Mouse (Mus musculus): ENCODE results near the gene Spem1. TPM values are rescaled to one million over a fixed set of nuclear protein-coding genes. Genes with fewer than 3 reads are reported as not detected.

The Spem1 gene
- polyA plus RNA-seq (2012; rRNA removed): 1.3 and 1.5 TPM in 2 replicates

DNA sequence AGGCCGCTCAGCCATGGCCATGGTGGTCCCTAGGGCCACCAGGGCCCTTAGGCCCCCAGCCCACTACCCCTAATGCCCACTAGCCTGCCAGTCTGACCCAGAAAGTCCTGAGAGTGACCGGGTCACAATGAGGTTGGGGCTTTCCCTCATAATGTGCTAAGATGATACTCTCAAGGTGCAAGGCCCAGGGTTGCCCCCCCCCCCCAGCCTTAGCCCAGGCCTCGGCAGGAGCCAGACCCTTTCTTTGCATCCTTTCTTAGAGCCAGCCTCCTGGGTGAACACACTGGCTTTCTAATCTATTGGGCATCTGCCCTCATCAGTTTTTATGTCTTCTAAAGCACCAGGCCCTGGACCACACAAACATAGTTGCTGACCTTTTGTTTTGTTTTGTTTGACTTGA, at the start of gene Spem1:
Gene Spem1, minus strand, starts transcription at position 101 of the 400 bp plus-strand sequence.

DNA sequence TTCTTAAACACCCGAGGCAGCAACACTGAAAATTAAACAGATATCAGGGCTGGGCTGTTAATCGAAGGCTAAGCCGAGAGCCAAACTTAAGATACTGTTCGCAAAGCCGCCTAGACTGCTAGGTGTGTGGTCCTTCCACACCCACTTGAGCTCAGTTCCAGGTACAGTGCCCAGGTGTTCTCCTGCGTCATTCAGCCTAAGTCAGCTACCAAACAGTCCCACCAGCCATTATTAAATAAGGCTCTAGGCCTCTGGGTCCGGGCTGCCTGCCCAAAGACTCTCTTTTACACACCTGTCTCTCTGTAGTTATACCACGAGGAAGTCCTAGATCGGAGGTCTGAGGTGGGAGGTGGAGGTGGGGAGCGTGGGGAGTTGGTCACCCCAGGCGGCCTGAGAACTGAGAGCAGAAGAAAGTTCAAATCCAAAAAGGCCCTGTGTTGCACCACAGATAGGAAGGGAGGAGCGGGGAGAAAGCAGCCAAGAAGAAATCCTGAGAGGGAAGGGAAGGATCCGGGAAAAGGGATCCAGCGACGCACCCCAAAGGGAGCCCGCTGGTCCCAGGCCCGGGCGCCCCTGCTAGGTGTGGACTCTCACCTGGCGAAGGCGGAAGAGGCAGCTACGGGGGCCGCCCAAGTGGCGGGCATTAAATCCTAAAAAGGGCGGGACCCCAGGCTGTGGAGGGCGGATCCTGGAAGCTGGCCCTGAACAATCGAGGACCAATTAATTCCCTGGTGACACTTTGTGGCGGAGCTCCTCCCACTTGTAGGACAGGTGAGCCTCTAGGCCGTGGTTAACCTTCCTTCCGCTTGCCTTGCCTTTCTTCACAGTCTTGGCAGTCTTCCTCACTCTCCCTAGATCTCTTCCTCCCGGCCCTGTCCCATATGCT, 36.4 kb upstream of the Spem1 start, which contains the start of gene Tnk1:
Gene Tnk1, minus strand, starts transcription at position 618 of the 886 bp plus-strand sequence.

DNA sequence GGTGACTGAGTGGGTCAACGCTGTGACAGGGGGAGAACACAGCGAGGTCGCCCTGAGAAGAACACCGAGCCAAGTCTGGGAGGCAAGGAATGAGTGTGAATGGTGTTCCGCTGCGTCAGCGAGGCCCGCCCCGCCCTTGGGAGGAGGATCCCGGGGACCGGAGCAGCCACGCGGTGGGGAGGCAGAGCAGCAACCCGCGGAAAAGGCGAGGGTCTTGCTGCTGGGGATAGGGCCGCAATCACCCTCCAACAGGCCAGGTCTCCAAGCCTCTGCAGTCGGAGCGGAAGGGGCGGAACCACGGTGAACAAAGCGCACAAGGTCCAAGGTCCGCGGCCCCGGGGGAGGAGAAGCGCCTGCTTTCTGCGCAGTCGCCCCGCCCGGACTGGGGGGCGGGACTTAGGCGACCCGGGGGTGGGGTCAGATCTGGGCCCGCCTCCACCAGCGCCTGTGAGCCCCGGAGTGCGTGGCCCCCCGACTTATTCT, 24.3 kb upstream of the Spem1 start, which contains the start of gene Plscr3:
Gene Plscr3, plus strand, starts transcription at position 179 of the 483 bp plus-strand sequence.

DNA sequence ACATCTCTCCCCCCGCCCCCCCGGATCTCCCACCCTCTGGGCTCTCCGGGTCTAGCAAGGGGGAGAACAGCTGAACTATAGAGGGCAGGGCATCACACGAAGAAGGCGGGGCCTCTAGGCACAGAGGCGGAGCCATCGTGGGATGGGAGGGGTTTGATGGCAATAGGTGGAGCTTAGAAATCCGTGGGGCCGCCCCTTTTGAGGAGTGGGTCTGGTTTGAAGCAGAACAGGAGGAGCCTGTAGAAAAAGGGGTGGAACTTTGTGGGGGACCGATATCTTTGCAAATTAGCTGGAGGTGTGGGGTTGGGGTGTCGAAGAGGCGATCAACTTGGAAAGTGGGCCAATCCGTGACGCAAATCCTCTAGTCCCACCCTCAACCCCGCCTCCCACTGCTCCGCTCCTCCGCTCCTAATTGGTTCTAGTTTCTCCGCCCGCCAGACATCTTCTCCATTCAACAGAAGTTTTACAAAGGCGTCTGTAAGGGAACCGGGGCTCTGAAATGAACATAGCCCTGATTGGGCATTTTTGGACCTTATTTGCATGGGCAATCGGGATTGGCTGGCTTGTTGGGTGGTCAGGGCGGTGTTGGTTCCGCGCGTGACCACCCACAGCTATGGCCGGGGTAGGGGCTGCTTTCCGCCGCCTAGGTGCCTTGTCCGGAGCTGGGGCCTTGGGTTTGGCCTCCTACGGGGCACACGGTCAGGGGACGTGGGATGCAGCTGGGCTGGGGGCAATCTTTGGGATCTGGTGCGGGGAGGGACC, 16.2 kb upstream of the Spem1 start, which contains the start of gene Tmem256:
Gene Tmem256, plus strand, starts transcription at position 563 of the 762 bp plus-strand sequence.

DNA sequence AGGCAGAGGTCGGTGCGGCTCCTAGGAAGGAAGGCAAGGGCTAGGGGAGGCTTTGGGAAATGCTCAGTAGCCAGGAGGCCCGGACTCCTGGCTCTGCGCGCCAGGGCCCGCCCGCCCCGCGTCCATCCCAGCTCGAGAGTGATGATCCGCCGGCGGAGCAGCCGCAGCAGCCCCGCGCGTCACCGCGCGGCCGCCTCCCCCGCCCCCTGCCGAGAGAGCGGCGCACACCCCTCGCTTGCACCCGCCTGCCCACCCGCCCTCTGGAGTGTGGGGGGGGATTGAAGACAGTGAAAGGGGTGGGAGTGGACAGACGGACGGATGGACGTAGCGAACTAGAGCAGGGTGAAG, 15.6 kb upstream of the Spem1 start, which contains the start of gene Nlgn2:
Gene Nlgn2, minus strand, starts transcription at position 181 of the 348 bp plus-strand sequence.

DNA sequence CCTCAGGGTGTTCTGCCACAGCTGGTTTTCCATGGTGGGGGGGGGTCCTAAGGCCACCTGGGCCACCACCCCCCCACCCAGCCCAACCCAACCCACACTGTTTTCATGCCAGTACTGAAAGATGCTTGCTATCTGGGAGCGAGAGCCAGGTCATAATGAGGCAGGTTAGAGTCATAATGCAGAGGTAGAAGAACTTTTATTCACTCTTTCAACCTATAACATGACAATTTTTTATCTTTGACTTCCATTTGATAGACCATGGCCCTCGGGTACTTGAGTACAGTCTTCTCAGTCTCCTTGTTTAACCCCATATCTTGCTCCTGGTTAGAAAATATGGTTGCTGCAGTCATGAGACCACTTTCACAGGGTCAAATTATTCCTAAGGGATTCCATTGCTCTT, 3.6 kb downstream of the Spem1 start, which contains the start of gene Spem2:
Gene Spem2, minus strand, starts transcription at position 101 of the 400 bp plus-strand sequence.

DNA sequence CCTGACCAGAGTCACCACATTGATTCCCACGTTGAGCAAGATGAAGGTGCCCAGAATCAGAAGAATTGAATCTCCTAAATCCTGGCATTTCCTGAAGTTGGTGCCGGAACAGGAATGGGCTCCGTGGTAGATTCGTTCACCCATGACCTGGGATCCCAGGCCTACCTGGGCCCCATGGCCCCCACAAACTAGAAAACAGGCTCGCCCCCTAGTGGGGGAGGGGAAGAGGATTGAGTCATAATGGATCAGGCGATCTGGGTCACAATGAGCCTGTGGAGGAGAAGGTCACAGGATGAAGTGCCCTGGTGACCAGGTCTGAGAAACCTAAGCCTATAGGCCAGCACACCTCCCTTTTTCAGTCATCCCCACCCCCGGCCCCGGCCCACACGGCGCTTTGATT, 6.8 kb downstream of the Spem1 start, which contains the start of gene Gm39566:
Gene Gm39566, minus strand, starts transcription at position 144 of the 400 bp plus-strand sequence.

DNA sequence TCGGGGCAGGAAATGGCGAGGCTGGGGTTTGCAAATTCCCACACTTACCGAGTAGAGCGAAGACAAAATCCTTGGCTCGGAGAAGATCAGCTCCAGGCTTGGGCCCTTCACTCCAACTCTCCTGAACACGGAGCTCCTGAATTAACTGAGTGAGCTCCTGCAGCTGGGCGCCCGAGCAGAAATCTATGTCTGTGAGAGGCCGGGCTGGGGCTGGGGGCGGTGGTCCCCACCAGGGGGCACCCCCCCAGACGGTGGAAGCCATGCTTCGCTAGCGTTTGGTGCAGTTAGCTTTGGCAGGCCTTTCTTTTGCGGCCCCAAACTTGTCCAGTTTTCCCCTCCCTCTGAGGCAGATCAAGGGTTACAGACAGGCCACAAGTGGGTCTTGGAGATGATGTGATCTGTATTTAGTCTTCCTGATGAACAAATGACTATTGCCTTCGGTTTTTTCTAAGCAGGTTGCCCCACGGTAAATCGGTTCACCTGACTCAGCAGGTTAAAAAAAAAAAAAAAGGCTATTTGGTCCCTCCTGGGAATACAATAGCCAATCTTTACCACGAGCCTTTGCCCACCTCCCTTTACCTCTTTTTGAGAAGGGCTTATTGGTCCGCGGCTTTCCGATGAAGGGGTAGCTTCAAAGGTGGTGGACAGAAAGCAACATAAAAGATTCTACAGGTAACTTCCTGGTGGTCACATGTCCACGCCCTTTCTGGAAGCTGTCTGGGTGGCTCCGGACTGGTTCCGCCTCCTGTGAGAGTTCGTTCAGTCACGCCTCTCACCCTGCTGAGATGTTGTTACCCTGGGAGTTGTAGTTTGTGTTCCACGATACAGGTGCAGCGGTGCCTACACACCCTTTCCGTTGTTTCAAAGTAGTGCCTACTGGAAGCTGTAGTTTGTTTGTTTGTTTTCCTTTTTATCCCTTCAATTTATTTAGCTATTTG, 16.7 kb downstream of the Spem1 start, which contains the start of gene Tmem102:
Gene Tmem102, minus strand, starts transcription at position 653 of the 938 bp plus-strand sequence.

DNA sequence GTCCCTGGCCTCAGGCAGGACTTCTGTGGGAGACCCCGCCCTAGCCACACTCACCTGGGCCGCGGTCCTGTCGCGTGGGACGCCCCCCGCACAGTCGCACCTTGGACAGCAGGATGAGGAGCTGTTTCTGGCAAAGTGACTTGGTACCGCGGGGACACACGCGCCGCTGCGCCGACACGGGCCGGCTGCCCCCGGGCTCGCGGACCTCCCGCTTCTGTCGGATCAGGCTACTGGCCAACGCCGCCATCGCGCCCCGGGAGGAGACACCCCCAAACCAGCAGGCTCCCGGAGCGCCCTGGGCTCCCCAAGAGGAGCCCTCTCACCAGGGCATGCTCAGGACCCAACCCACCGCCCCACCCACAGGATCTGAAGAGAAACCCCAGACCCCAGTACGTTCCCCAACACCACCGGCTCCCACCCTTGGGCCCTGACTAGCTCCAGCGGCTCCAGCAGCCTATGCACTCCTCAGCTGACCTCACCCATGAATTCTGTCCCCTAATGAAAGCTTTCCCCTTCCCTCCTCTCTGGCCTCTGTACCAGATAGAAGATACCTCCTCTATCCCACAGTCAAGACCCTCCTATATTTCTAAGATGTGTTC, 20.5 kb downstream of the Spem1 start, which contains the start of gene Fgf11:
Gene Fgf11, minus strand, starts transcription at position 479 of the 599 bp plus-strand sequence.

DNA sequence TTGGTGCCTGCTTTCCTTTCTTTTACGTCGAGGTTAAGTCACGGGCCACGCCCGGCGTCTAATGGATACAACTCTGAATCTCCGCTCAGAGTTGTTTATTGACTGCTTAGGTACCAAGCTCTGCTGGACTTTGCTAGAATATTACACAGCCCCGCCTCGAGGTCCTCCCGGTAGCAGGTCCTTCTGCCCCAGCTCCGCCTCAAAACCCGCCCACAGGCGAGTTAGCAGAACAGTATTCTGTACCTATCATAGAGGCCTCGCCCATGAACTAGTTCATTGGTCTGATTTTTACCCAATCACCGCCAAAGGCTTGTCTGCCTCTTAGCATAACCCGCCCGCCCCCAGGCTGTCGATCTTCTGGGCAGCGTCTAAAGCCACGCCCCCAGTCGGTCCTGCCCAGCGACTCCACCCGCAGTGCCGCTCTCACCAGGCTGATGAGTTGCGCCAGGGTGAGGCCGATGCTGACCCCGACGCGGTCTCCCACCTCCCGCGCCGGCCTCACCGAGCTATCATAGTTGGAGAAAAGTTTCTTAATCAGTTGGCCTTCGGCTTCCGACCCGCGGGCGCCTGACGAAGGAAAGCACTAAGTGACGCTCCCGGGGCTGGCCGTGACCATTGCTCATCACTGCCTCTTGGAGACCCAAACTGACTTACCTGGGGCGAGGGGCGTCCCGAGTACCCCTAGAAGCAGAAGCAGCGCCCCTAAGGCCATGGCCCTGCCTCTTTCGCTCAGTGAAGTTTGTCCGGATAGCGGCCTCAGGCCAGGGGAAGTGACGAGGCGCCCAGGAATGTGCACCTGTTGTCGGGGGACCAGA, 26.6 kb downstream of the Spem1 start, which contains the start of gene Chrnb1:
Gene Chrnb1, minus strand, starts transcription at position 776 of the 815 bp plus-strand sequence.

Other genes with a start within 250 kb of the Spem1 start
- 15.4 and 16.4 TPM in 2 replicates for gene Wrap53, start 241.9 kb downstream of the Spem1 start, polyA plus RNA-seq (2012; rRNA removed)
- 63.0 and 69.2 TPM in 2 replicates for gene Trp53, start 241.8 kb downstream of the Spem1 start, polyA plus RNA-seq (2012; rRNA removed)
- 95.2 and 95.8 TPM in 2 replicates for gene Atp1b2, start 216.2 kb downstream of the Spem1 start, polyA plus RNA-seq (2012; rRNA removed)
- gene Shbg, start 204.3 kb downstream of the Spem1 start, polyA plus RNA-seq (2012; rRNA removed): not detected in 2 replicates
- 16.5 and 16.9 TPM in 2 replicates for gene Sat2, start 200.2 kb downstream of the Spem1 start, polyA plus RNA-seq (2012; rRNA removed)
- gene Fxr2, start 189.2 kb downstream of the Spem1 start, polyA plus RNA-seq (2012; rRNA removed): 121 and 125 TPM in 2 replicates
- 0.13 TPM in 1 of 2 replicates, not detected in the other for gene Sox15, start 166.9 kb downstream of the Spem1 start, polyA plus RNA-seq (2012; rRNA removed)
- gene Mpdu1, start 159.5 kb downstream of the Spem1 start, polyA plus RNA-seq (2012; rRNA removed): 125 and 127 TPM in 2 replicates
- 6.1 and 7.5 TPM in 2 replicates for gene Cd68, start 156.0 kb downstream of the Spem1 start, polyA plus RNA-seq (2012; rRNA removed)
- gene Eif4a1, start 149.8 kb downstream of the Spem1 start, polyA plus RNA-seq (2012; rRNA removed): 887 and 907 TPM in 2 replicates
- 155 and 168 TPM in 2 replicates for gene Senp3, start 140.1 kb downstream of the Spem1 start, polyA plus RNA-seq (2012; rRNA removed)
- 0.79 and 1.1 TPM in 2 replicates for gene Tnfsf13, start 136.4 kb downstream of the Spem1 start, polyA plus RNA-seq (2012; rRNA removed)
- 7.0 and 7.1 TPM in 2 replicates for gene Tnfsf12, start 126.3 kb downstream of the Spem1 start, polyA plus RNA-seq (2012; rRNA removed)
- gene Tnfsfm13, start 126.1 kb downstream of the Spem1 start, polyA plus RNA-seq (2012; rRNA removed): 1.2 and 1.5 TPM in 2 replicates
- 20.4 and 20.9 TPM in 2 replicates for gene Polr2a, start 63.5 kb downstream of the Spem1 start, polyA plus RNA-seq (2012; rRNA removed)
- 0.12 and 0.20 TPM in 2 replicates for gene Slc35g3, start 60.2 kb downstream of the Spem1 start, polyA plus RNA-seq (2012; rRNA removed)
- 15.8 and 16.1 TPM in 2 replicates for gene Zbtb4, start 56.3 kb downstream of the Spem1 start, polyA plus RNA-seq (2012; rRNA removed)
- 1.6 and 5.2 TPM in 2 replicates for gene Chrnb1, start 26.2 kb downstream of the Spem1 start, polyA plus RNA-seq (2012; rRNA removed)
- gene Fgf11, start 20.3 kb downstream of the Spem1 start, polyA plus RNA-seq (2012; rRNA removed): 23.7 and 27.4 TPM in 2 replicates
- 0.13 and 0.25 TPM in 2 replicates for gene Tmem102, start 16.6 kb downstream of the Spem1 start, polyA plus RNA-seq (2012; rRNA removed)
- not detected in 2 replicates for gene Gm39566, start 6.9 kb downstream of the Spem1 start, polyA plus RNA-seq (2012; rRNA removed)
- gene Spem2, start 3.7 kb downstream of the Spem1 start, polyA plus RNA-seq (2012; rRNA removed): not detected in 2 replicates
- gene Nlgn2, start 15.6 kb upstream of the Spem1 start, polyA plus RNA-seq (2012; rRNA removed): 90.2 and 112 TPM in 2 replicates
- gene Tmem256, start 16.3 kb upstream of the Spem1 start, polyA plus RNA-seq (2012; rRNA removed): 232 and 256 TPM in 2 replicates
- gene Plscr3, start 24.2 kb upstream of the Spem1 start, polyA plus RNA-seq (2012; rRNA removed): 73.6 and 80.2 TPM in 2 replicates
- 0.04 and 0.18 TPM in 2 replicates for gene Tnk1, start 36.5 kb upstream of the Spem1 start, polyA plus RNA-seq (2012; rRNA removed)
- not detected in 2 replicates for gene Tmem95, start 55.8 kb upstream of the Spem1 start, polyA plus RNA-seq (2012; rRNA removed)
- gene Kctd11, start 59.2 kb upstream of the Spem1 start, polyA plus RNA-seq (2012; rRNA removed): 1.2 TPM in 2 replicates
- gene Acap1, start 73.4 kb upstream of the Spem1 start, polyA plus RNA-seq (2012; rRNA removed): 0.61 and 0.68 TPM in 2 replicates
- 5.3 and 5.6 TPM in 2 replicates for gene 2810408A11Rik, start 78.8 kb upstream of the Spem1 start, polyA plus RNA-seq (2012; rRNA removed)
- 111 and 113 TPM in 2 replicates for gene Neurl4, start 78.9 kb upstream of the Spem1 start, polyA plus RNA-seq (2012; rRNA removed)
- gene Gps2, start 91.7 kb upstream of the Spem1 start, polyA plus RNA-seq (2012; rRNA removed): 60.8 and 63.8 TPM in 2 replicates
- gene Eif5a, start 99.8 kb upstream of the Spem1 start, polyA plus RNA-seq (2012; rRNA removed): 777 and 816 TPM in 2 replicates
- gene Ybx2, start 113.6 kb upstream of the Spem1 start, polyA plus RNA-seq (2012; rRNA removed): 48.3 and 53.7 TPM in 2 replicates
- gene Slc2a4, start 126.0 kb upstream of the Spem1 start, polyA plus RNA-seq (2012; rRNA removed): 3.7 and 4.9 TPM in 2 replicates
- 0.21 and 2.5 TPM in 2 replicates for gene Cldn7, start 142.6 kb upstream of the Spem1 start, polyA plus RNA-seq (2012; rRNA removed)
- 93.3 and 102 TPM in 2 replicates for gene Ctdnep1, start 159.0 kb upstream of the Spem1 start, polyA plus RNA-seq (2012; rRNA removed)
- 151 and 159 TPM in 2 replicates for gene Elp5, start 160.3 kb upstream of the Spem1 start, polyA plus RNA-seq (2012; rRNA removed)
- 412 and 425 TPM in 2 replicates for gene Gabarap, start 169.0 kb upstream of the Spem1 start, polyA plus RNA-seq (2012; rRNA removed)
- 41.8 and 47.6 TPM in 2 replicates for gene Phf23, start 173.6 kb upstream of the Spem1 start, polyA plus RNA-seq (2012; rRNA removed)
- 26.9 and 34.5 TPM in 2 replicates for gene Dvl2, start 178.4 kb upstream of the Spem1 start, polyA plus RNA-seq (2012; rRNA removed)
- gene Acadvl, start 193.2 kb upstream of the Spem1 start, polyA plus RNA-seq (2012; rRNA removed): 46.1 and 54.7 TPM in 2 replicates
- 242 and 275 TPM in 2 replicates for gene Dlg4, start 194.8 kb upstream of the Spem1 start, polyA plus RNA-seq (2012; rRNA removed)
- gene Asgr1, start 231.9 kb upstream of the Spem1 start, polyA plus RNA-seq (2012; rRNA removed): 3.4 and 3.5 TPM in 2 replicates

Data from central nervous system, embryonic 18 days (tissue).